Mouse (Mus musculus) embryonic facial prominence, embryonic 12.5 days (tissue): ENCODE results near the gene Vmn1r167. TPM values are rescaled to one million over a fixed set of nuclear protein-coding genes. Genes with fewer than 3 reads are reported as not detected.
"Not testable (repeated sequence)": the region's sequence is repeated elsewhere in the genome, so short reads cannot be mapped to it uniquely, and the experiment has no call there.

Experiments
- ATAC-seq: fragments of 200-750 bp; cut with Nextera tagmentation; 2 replicates; pipeline ENCODE4 v1.8.0; 2017; ENCODE audit not compliant: insufficient number of reproducible peaks, insufficient read depth, low FRiP score, low TSS enrichment
- H3K27ac ChIP-seq: fragments of 300-500 bp; sonication (generic); 2 replicates; pipeline ENCODE4 v1.5.1; 2016; ENCODE audit warnings: mild to moderate bottlenecking
- H3K27me3 ChIP-seq: fragments of 300-500 bp; sonication (generic); 2 replicates; pipeline ENCODE4 v1.6.1; 2016; ENCODE audit warnings: mild to moderate bottlenecking, moderate library complexity
- H3K36me3 ChIP-seq: fragments of 300-500 bp; sonication (generic); 2 replicates; pipeline ENCODE4 v1.6.1; 2016; ENCODE audit warnings: mild to moderate bottlenecking
- H3K4me1 ChIP-seq: fragments of 300-500 bp; sonication (generic); 2 replicates; pipeline ENCODE4 v1.6.1; 2016
- H3K4me2 ChIP-seq: fragments of 300-500 bp; sonication (generic); replicated peaks from 2 replicates; pipeline ENCODE4 v1.6.1; 2016; ENCODE audit warnings: mild to moderate bottlenecking, moderate library complexity
- H3K4me3 ChIP-seq: fragments of 300-500 bp; sonication (generic); 2 replicates; pipeline ENCODE4 v1.5.1; 2016; ENCODE audit warnings: mild to moderate bottlenecking
- H3K9ac ChIP-seq: fragments of 300-500 bp; sonication (generic); 2 replicates; pipeline ENCODE4 v1.6.1; 2016; ENCODE audit warnings: mild to moderate bottlenecking, moderate library complexity
- H3K9me3 ChIP-seq: fragments of 300-500 bp; sonication (generic); 2 replicates; pipeline ENCODE4 v1.6.1; 2016; ENCODE audit warnings: mild to moderate bottlenecking, moderate library complexity
- WGBS: fragments of 180-500 bp; shearing (Covaris S2); methylation state at CpG from one replicate; pipeline ENCODE4 v1.1.7; 2016; 5-methylcytosine and 5-hydroxymethylcytosine counted together
- polyA plus RNA-seq: library from polyadenylated mRNA; unstranded; fragments of >200 nt; fragmentation: Nextera tagmentation; extraction: Ambion mirVana; gene quantifications from 2 replicates; pipeline ENCODE4 v1.2.1, GENCODE M21; 2016

The Vmn1r167 gene
- not detected in 2 replicates for polyA plus RNA-seq

DNA sequence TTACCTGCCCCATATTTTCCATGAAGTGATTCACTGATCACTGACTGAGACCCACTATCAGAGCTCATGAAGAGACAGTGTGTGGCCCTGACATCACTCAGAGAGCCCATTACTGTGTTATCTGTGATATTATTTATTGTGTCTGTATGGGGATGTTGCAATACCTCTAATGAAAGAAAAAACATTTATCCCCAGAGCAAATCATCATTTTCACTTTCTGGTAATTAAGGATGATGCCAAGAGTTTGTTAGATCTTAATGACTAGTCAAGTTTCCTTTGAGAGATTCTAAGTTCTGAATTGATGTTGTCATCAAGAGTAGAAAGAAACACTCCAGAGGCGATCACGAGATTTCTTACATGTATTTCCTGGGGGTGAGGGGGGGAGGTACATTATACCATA lies at the start of gene Vmn1r167:
Gene Vmn1r167 (minus strand): TSS at position 101 of the 400 bp plus-strand sequence.
- not testable (repeated sequence) for H3K4me1 ChIP-seq, H3K4me3 ChIP-seq, ATAC-seq, H3K4me2 ChIP-seq, H3K9ac ChIP-seq, H3K27me3 ChIP-seq, H3K27ac ChIP-seq, H3K36me3 ChIP-seq
- 86% methylated on average over 2 of the region's 2 CpGs for WGBS
- H3K9me3 ChIP-seq: peaks cover 12% of the 10 kb centered on the region

DNA sequence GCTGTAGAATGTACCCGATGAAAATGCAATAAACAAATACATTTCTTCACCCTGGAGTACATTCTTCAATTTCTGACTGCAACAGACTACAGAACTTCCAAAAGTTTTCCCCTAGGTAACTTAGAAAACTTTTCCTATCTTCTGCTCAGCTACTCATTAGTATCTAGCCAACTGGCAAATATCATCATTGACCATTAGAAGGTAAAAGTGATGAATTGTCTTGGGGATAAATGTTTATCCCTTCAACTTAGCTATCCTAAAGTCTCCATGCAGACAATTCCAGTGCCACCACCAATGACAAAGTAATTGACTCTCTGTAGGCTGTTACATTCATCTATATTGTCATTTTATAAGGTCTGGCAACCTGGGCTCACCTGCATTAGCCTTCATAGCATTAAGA lies 32.4 kb upstream of the Vmn1r167 start, which contains the start of gene Vmn1r168:
Gene Vmn1r168 (plus strand): TSS at position 301 of the 400 bp plus-strand sequence.
- not testable (repeated sequence) for H3K4me1 ChIP-seq, ATAC-seq, H3K4me2 ChIP-seq, H3K4me3 ChIP-seq, H3K9me3 ChIP-seq, H3K27ac ChIP-seq, H3K9ac ChIP-seq, H3K36me3 ChIP-seq, H3K27me3 ChIP-seq
- no CpG with 5 or more reads among the region's 1 CpGs for WGBS

- WGBS: 67% methylated on average over 2 of the region's 2 CpGs
- not testable (repeated sequence) for H3K27ac ChIP-seq, ATAC-seq, H3K27me3 ChIP-seq, H3K9ac ChIP-seq, H3K4me2 ChIP-seq, H3K4me3 ChIP-seq, H3K4me1 ChIP-seq, H3K36me3 ChIP-seq
- H3K9me3 ChIP-seq: peaks cover 15% of the 10 kb centered on the region; the same call in 1 of the 2 replicates
These were observed 34.1 kb downstream of the Vmn1r167 start for GRCm38 (mm10) chr7:23472886-23473285.

- not testable (repeated sequence) for H3K4me1 ChIP-seq, H3K36me3 ChIP-seq, H3K4me3 ChIP-seq, H3K9ac ChIP-seq, ATAC-seq, H3K27ac ChIP-seq, H3K4me2 ChIP-seq, H3K27me3 ChIP-seq
- peaks cover 19% of the 10 kb centered on the region; the same call in 1 of the 2 replicates for H3K9me3 ChIP-seq
- WGBS: 67% methylated on average over 3 of the region's 3 CpGs
These were observed 36.2 kb downstream of the Vmn1r167 start for GRCm38 (mm10) chr7:23470832-23471231.

DNA sequence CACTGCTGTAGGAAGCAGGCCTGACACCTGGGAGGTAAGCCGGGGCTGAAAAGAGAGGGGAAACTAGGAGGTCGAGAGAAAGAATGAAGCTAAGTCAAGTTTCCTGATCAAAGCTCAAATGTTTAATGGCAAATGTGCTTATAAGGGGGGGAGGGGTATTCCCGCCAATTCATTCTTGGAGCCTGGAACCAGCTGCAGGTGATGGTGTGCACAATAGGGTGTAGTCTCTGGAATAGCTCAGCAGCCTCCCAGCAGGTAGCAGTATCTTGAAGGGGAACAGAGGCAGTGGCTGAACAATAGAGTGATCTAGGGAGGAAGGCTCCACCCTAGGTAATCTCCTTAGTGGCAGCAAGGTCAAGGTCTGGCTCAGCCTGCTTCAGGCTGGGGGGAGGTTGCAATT lies 36.8 kb downstream of the Vmn1r167 start:
- WGBS: 56% methylated on average over 3 of the region's 3 CpGs

More for the DNA sequence above, 36.8 kb downstream of the Vmn1r167 start:
- H3K4me2 ChIP-seq, H3K27me3 ChIP-seq, H3K36me3 ChIP-seq, H3K9ac ChIP-seq, H3K4me3 ChIP-seq, ATAC-seq, H3K4me1 ChIP-seq, H3K27ac ChIP-seq: not testable (repeated sequence)
- H3K9me3 ChIP-seq: peaks cover 19% of the 10 kb centered on the region; the same call in 1 of the 2 replicates

Other genes with a start within 250 kb of the Vmn1r167 start
- gene Gm6902, start 228.3 kb downstream of the Vmn1r167 start, polyA plus RNA-seq: not detected in 2 replicates
- gene Nlrp4e, start 206.0 kb downstream of the Vmn1r167 start, polyA plus RNA-seq: not detected in 2 replicates
- gene Nlrp5, start 121.3 kb downstream of the Vmn1r167 start, polyA plus RNA-seq: not detected in 2 replicates
- gene Vmn1r168, start 32.5 kb upstream of the Vmn1r167 start, polyA plus RNA-seq: not detected in 2 replicates
- gene Vmn1r169, start 68.3 kb upstream of the Vmn1r167 start, polyA plus RNA-seq: not detected in 2 replicates
- not detected in 2 replicates for gene Vmn1r170, start 99.0 kb upstream of the Vmn1r167 start, polyA plus RNA-seq
- gene Vmn1r171, start 123.5 kb upstream of the Vmn1r167 start, polyA plus RNA-seq: not detected in 2 replicates
- gene Vmn1r172, start 151.1 kb upstream of the Vmn1r167 start, polyA plus RNA-seq: not detected in 2 replicates
- not detected in 2 replicates for gene Vmn1r173, start 193.5 kb upstream of the Vmn1r167 start, polyA plus RNA-seq
- not detected in 2 replicates for gene Vmn1r174, start 245.1 kb upstream of the Vmn1r167 start, polyA plus RNA-seq